Mouse (Mus musculus) embryonic facial prominence, embryonic 12.5 days (tissue): ENCODE results near the gene Cntfr. TPM values are rescaled to one million over a fixed set of nuclear protein-coding genes. Genes with fewer than 3 reads are reported as not detected.

Experiments used
- ATAC-seq: fragments of 200-750 bp; cut with Nextera tagmentation; 2 replicates; pipeline ENCODE4 v1.8.0; 2017; ENCODE audit not compliant: insufficient number of reproducible peaks, insufficient read depth, low FRiP score, low TSS enrichment
- H3K27ac ChIP-seq: fragments of 300-500 bp; sonication (generic); 2 replicates; pipeline ENCODE4 v1.5.1; 2016; ENCODE audit warnings: mild to moderate bottlenecking
- H3K27me3 ChIP-seq: fragments of 300-500 bp; sonication (generic); 2 replicates; pipeline ENCODE4 v1.6.1; 2016; ENCODE audit warnings: mild to moderate bottlenecking, moderate library complexity
- H3K36me3 ChIP-seq: fragments of 300-500 bp; sonication (generic); 2 replicates; pipeline ENCODE4 v1.6.1; 2016; ENCODE audit warnings: mild to moderate bottlenecking
- H3K4me1 ChIP-seq: fragments of 300-500 bp; sonication (generic); 2 replicates; pipeline ENCODE4 v1.6.1; 2016
- H3K4me2 ChIP-seq: fragments of 300-500 bp; sonication (generic); replicated peaks from 2 replicates; pipeline ENCODE4 v1.6.1; 2016; ENCODE audit warnings: mild to moderate bottlenecking, moderate library complexity
- H3K4me3 ChIP-seq: fragments of 300-500 bp; sonication (generic); 2 replicates; pipeline ENCODE4 v1.5.1; 2016; ENCODE audit warnings: mild to moderate bottlenecking
- H3K9ac ChIP-seq: fragments of 300-500 bp; sonication (generic); 2 replicates; pipeline ENCODE4 v1.6.1; 2016; ENCODE audit warnings: mild to moderate bottlenecking, moderate library complexity
- H3K9me3 ChIP-seq: fragments of 300-500 bp; sonication (generic); 2 replicates; pipeline ENCODE4 v1.6.1; 2016; ENCODE audit warnings: mild to moderate bottlenecking, moderate library complexity
- whole genome bisulfite sequencing: fragments of 180-500 bp; shearing (Covaris S2); methylation state at CpG from one replicate; pipeline ENCODE4 v1.1.7; 2016; 5-methylcytosine and 5-hydroxymethylcytosine counted together
- polyA plus RNA-seq: library from polyadenylated mRNA; unstranded; fragments of >200 nt; fragmentation: Nextera tagmentation; extraction: Ambion mirVana; gene quantifications from 2 replicates; pipeline ENCODE4 v1.2.1, GENCODE M21; 2016

Cntfr gene
- polyA plus RNA-seq, 1 experiment from 2014 or later, result 14.9 TPM

GRCm38 (mm10) chr4:41628202-41628927 lies 68.5 kb downstream of the Cntfr start:
- WGBS, result 4% methylated on average over 8 of the region's 8 CpGs
- H3K27ac ChIP-seq, result peak overlapping the region; percentile 82
- no peak; the same call in 1 of the 2 replicates for ATAC-seq
- no peaks in the 10 kb centered on the region for H3K9me3 ChIP-seq
- peaks cover 54% of the 10 kb centered on the region for H3K4me1 ChIP-seq
- peak overlapping the region; percentile 5; the same call in 1 of the 2 replicates for H3K9ac ChIP-seq
- no peak overlapping the region for H3K4me3 ChIP-seq
- H3K4me2 ChIP-seq, result no peak overlapping the region
- H3K27me3 ChIP-seq, result peaks cover 9% of the 10 kb centered on the region; the same call in 1 of the 2 replicates
- no peaks in the 10 kb centered on the region for H3K36me3 ChIP-seq

GRCm38 (mm10) chr4:41622071-41622470 lies 74.8 kb downstream of the Cntfr start:
- H3K9me3 ChIP-seq, result no peaks in the 10 kb centered on the region
- no peak for ATAC-seq

GRCm38 (mm10) chr4:41618916-41619746 lies 77.8 kb downstream of the Cntfr start:
- no peaks in the 10 kb centered on the region for H3K9me3 ChIP-seq
- H3K9ac ChIP-seq, result no peak overlapping the region
- no peak overlapping the region for H3K27ac ChIP-seq
- WGBS, result 43% methylated on average over 12 of the region's 12 CpGs
- H3K4me2 ChIP-seq, result no peak overlapping the region
- 0 out of 2 replicates have a peak, but pooled peaks cover 3% of the 10 kb centered on the region for H3K4me1 ChIP-seq
- H3K36me3 ChIP-seq, result no peaks in the 10 kb centered on the region
- no peak; the same call in 1 of the 2 replicates for ATAC-seq
- no peak overlapping the region for H3K4me3 ChIP-seq
- peaks cover 8% of the 10 kb centered on the region; the same call in 1 of the 2 replicates for H3K27me3 ChIP-seq

More at GRCm38 (mm10) chr4:41622071-41622470, 74.8 kb downstream of the Cntfr start:
- H3K36me3 ChIP-seq, result no peaks in the 10 kb centered on the region
- H3K4me1 ChIP-seq, result 0 out of 2 replicates have a peak, but pooled peaks cover 3% of the 10 kb centered on the region
- 85% methylated on average over 14 of the region's 14 CpGs for WGBS
- no peak overlapping the region for H3K9ac ChIP-seq
- no peak overlapping the region for H3K4me3 ChIP-seq
- H3K27me3 ChIP-seq, result peaks cover 16% of the 10 kb centered on the region; the same call in 1 of the 2 replicates
- no peak overlapping the region for H3K27ac ChIP-seq
- H3K4me2 ChIP-seq, result no peak overlapping the region

- no peak for ATAC-seq
- H3K36me3 ChIP-seq, result no peaks in the 10 kb centered on the region
- no peak overlapping the region for H3K4me2 ChIP-seq
- no peak overlapping the region for H3K9ac ChIP-seq
- H3K4me3 ChIP-seq, result no peak overlapping the region
- WGBS, result 68% methylated on average over 9 of the region's 9 CpGs
- H3K27ac ChIP-seq, result no peak overlapping the region
- H3K27me3 ChIP-seq, result 0 out of 2 replicates have a peak, but pooled peaks cover 8% of the 10 kb centered on the region
- 0 out of 2 replicates have a peak, but pooled peaks cover 3% of the 10 kb centered on the region for H3K4me1 ChIP-seq
- H3K9me3 ChIP-seq, result no peaks in the 10 kb centered on the region
Measured at GRCm38 (mm10) chr4:41615661-41616599, 81.0 kb downstream of the Cntfr start.

GRCm38 (mm10) chr4:41614156-41614555 lies 82.7 kb downstream of the Cntfr start:
- 0 out of 2 replicates have a peak, but pooled peaks cover 4% of the 10 kb centered on the region for H3K27me3 ChIP-seq
- H3K4me3 ChIP-seq, result no peak overlapping the region
- no peak overlapping the region for H3K9ac ChIP-seq
- 9% methylated on average over 7 of the region's 7 CpGs for WGBS
- H3K27ac ChIP-seq, result no peak overlapping the region
- no peaks in the 10 kb centered on the region for H3K36me3 ChIP-seq
- no peak overlapping the region for H3K4me2 ChIP-seq
- ATAC-seq, result no peak
- 0 out of 2 replicates have a peak, but pooled peaks cover 3% of the 10 kb centered on the region for H3K4me1 ChIP-seq
- H3K9me3 ChIP-seq, result no peaks in the 10 kb centered on the region

GRCm38 (mm10) chr4:41612166-41612565 lies 84.7 kb downstream of the Cntfr start:
- Histone ChIP-seq H3K4me2 (no peak overlapping the region), H3K27me3 (no peaks in the 10 kb centered on the region)
- whole genome bisulfite sequencing, result 55% methylated on average over 8 of the region's 8 CpGs

GRCm38 (mm10) chr4:41610594-41610980 lies 86.3 kb downstream of the Cntfr start:
- H3K4me3 ChIP-seq, result no peak overlapping the region
- no peak overlapping the region for H3K27ac ChIP-seq
- H3K36me3 ChIP-seq, result no peaks in the 10 kb centered on the region
- H3K9me3 ChIP-seq, result no peaks in the 10 kb centered on the region
- WGBS, result 35% methylated on average over 6 of the region's 6 CpGs
- no peak overlapping the region for H3K4me2 ChIP-seq
- ATAC-seq, result no peak
- H3K9ac ChIP-seq, result no peak overlapping the region
- no peaks in the 10 kb centered on the region for H3K27me3 ChIP-seq
- no peaks in the 10 kb centered on the region for H3K4me1 ChIP-seq

More at GRCm38 (mm10) chr4:41612166-41612565, 84.7 kb downstream of the Cntfr start:
- H3K4me3 ChIP-seq, result no peak overlapping the region
- H3K9me3 ChIP-seq, result no peaks in the 10 kb centered on the region
- no peaks in the 10 kb centered on the region for H3K4me1 ChIP-seq
- no peaks in the 10 kb centered on the region for H3K36me3 ChIP-seq
- no peak overlapping the region for H3K27ac ChIP-seq
- ATAC-seq, result no peak
- no peak overlapping the region for H3K9ac ChIP-seq

GRCm38 (mm10) chr4:41609681-41610593 lies 87.0 kb downstream of the Cntfr start:
- 78% methylated on average over 10 of the region's 10 CpGs for WGBS
- no peaks in the 10 kb centered on the region for H3K9me3 ChIP-seq
- no peaks in the 10 kb centered on the region for H3K4me1 ChIP-seq

More at GRCm38 (mm10) chr4:41609681-41610593, 87.0 kb downstream of the Cntfr start:
- Histone ChIP-seq H3K9ac (no peak overlapping the region), H3K4me2 (no peak overlapping the region), H3K27ac (no peak overlapping the region), H3K27me3 (no peaks in the 10 kb centered on the region), H3K4me3 (no peak overlapping the region), H3K36me3 (no peaks in the 10 kb centered on the region)
- no peak for ATAC-seq
